Mouse (Mus musculus) heart, embryonic 12.5 days (tissue): ENCODE results near the gene Rgcc. TPM values are rescaled to one million over a fixed set of nuclear protein-coding genes. Genes with fewer than 3 reads are reported as not detected.
A peak's percentile ranks its signal among the peaks of the same experiment; 100 is the strongest.

Source experiments
- ATAC-seq: fragments of 200-750 bp; cut with Nextera tagmentation; 2 replicates; pipeline ENCODE4 v1.8.0; 2017; ENCODE audit warnings: moderate TSS enrichment, moderate library complexity; ENCODE audit not compliant: insufficient number of reproducible peaks, low FRiP score
- H3K27ac ChIP-seq: fragments of 300-500 bp; sonication (generic); 2 replicates; pipeline ENCODE4 v1.5.1; 2016; ENCODE audit warnings: mild to moderate bottlenecking, moderate library complexity; ENCODE audit not compliant: poor library complexity, severe bottlenecking
- H3K27me3 ChIP-seq: fragments of 300-500 bp; sonication (generic); replicated peaks from 2 replicates; pipeline ENCODE4 v1.6.1; 2016; ENCODE audit warnings: mild to moderate bottlenecking, moderate library complexity
- H3K36me3 ChIP-seq: fragments of 300-500 bp; sonication (generic); 2 replicates; pipeline ENCODE4 v1.6.1; 2016; ENCODE audit warnings: mild to moderate bottlenecking, moderate library complexity
- H3K4me1 ChIP-seq: fragments of 300-500 bp; sonication (generic); replicated peaks from 2 replicates; pipeline ENCODE4 v1.6.1; 2016; ENCODE audit warnings: mild to moderate bottlenecking
- H3K4me2 ChIP-seq: fragments of 300-500 bp; sonication (generic); 2 replicates; pipeline ENCODE4 v1.6.1; 2016; ENCODE audit warnings: mild to moderate bottlenecking, moderate library complexity
- H3K4me3 ChIP-seq: fragments of 300-500 bp; sonication (generic); 2 replicates; pipeline ENCODE4 v1.5.1; 2016; ENCODE audit warnings: mild to moderate bottlenecking
- H3K9ac ChIP-seq: fragments of 300-500 bp; sonication (generic); 2 replicates; pipeline ENCODE4 v1.6.1; 2016; ENCODE audit warnings: mild to moderate bottlenecking, moderate library complexity
- H3K9me3 ChIP-seq: fragments of 300-500 bp; sonication (generic); replicated peaks from 2 replicates; pipeline ENCODE4 v1.6.1; 2016; ENCODE audit warnings: mild to moderate bottlenecking, moderate library complexity
- WGBS: fragments of 180-500 bp; shearing (Covaris S2); methylation state at CpG from one replicate; pipeline ENCODE4 v1.1.7; 2016; 5-methylcytosine and 5-hydroxymethylcytosine counted together
- polyA plus RNA-seq: library from polyadenylated mRNA; unstranded; fragments of >200 nt; fragmentation: Nextera tagmentation; extraction: Ambion mirVana; gene quantifications from 2 replicates; pipeline ENCODE4 v1.2.1, GENCODE M21; 2016

The Rgcc gene
- polyA plus RNA-seq, 1 experiment from 2014 or later = 11.6 TPM

DNA sequence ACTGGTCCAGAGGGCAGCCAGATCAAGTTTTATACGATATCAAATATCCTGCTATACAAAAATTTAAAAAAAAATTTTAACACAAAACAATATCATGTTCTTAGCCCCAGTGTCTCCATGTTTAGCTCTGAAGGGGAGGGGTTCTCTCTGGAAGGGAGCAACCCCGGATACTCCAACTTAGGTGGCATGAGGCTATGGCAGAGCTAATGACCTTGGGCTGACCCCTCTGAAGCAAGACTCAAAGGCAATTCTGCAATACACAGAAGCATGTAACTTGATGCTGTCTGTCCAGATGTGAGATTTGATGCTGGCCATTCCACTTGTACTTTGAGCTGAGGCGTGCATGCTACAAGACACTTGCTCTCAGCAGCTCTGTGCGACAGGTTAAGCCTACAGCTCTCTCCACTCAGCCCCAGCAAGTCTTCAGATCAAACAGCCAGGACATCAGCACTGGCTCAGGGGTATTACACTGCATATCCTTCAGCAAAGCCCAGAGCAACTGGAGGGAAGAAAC, 60.3 kb downstream of the Rgcc start:
- Histone ChIP-seq H3K27me3 (0 out of 2 replicates have a peak, but pooled peaks cover 6% of the 10 kb centered on the region), H3K36me3 (no peaks in the 10 kb centered on the region), H3K4me3 (no peak overlapping the region), H3K9ac (no peak overlapping the region), H3K4me1 (peaks cover 22% of the 10 kb centered on the region), H3K27ac (peak overlapping the region; percentile 22), H3K9me3 (no peaks in the 10 kb centered on the region; the same call in 1 of the 2 replicates), H3K4me2 (no peak overlapping the region)
- WGBS = 44% methylated on average over 4 of the region's 4 CpGs
- peak; percentile 11; the same call in 1 of the 2 replicates for ATAC-seq

DNA sequence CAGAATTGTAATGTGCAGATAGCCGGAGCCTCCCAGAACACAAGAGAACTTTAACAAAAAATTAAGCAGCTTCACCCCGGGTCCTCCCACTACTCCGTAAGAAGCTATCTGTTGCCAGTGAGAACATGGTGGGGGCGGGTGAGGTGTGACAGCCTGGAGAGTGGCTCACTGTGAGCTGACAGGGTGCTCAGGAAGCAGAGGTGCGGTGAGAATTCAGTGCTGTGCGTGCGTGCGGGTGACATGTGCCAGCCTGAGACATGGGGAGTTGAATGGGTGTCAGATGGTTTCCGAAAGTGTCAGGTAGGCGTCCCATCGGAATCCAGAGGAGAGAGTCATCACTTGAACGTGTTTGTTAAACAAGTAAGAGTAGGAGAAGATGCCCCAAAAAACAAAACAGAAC, 62.0 kb downstream of the Rgcc start:
- H3K27me3 ChIP-seq = peaks cover 19% of the 10 kb centered on the region
- WGBS = 55% methylated on average over 12 of the region's 12 CpGs
- H3K4me2 ChIP-seq = 0 out of 2 replicates have a peak overlapping the region, but pooled peaks have one; percentile 16
- peaks cover 22% of the 10 kb centered on the region for H3K4me1 ChIP-seq
- ATAC-seq = no peak
- H3K9ac ChIP-seq = no peak overlapping the region
- no peaks in the 10 kb centered on the region; the same call in 1 of the 2 replicates for H3K9me3 ChIP-seq
- no peaks in the 10 kb centered on the region for H3K36me3 ChIP-seq
- H3K27ac ChIP-seq = peak overlapping the region; percentile 31; the same call in 1 of the 2 replicates
- H3K4me3 ChIP-seq = no peak overlapping the region

Other genes starting within 250 kb of the Rgcc start
- not detected in 2 replicates for gene Zfp957, start 54.3 kb downstream of the Rgcc start, polyA plus RNA-seq
- 23.1 and 23.8 TPM in 2 replicates for gene Naa16, start 89.1 kb upstream of the Rgcc start, polyA plus RNA-seq
- 9.7 and 10.2 TPM in 2 replicates for gene Mtrf1, start 96.1 kb upstream of the Rgcc start, polyA plus RNA-seq
- gene Kbtbd7, start 124.9 kb upstream of the Rgcc start, polyA plus RNA-seq = 9.7 and 11.9 TPM in 2 replicates
- 2.0 and 2.9 TPM in 2 replicates for gene Kbtbd6, start 150.2 kb upstream of the Rgcc start, polyA plus RNA-seq
- gene Elf1, start 179.5 kb upstream of the Rgcc start, polyA plus RNA-seq = 10.5 and 11.0 TPM in 2 replicates
- gene Wbp4, start 179.9 kb upstream of the Rgcc start, polyA plus RNA-seq = 29.5 and 30.6 TPM in 2 replicates